In genomic region chrX:95444776-95445111, GRCm38 (mm10) we compare ENCODE assay signal across 8 mouse cellular contexts. TPM values are rescaled to one million over a fixed set of nuclear protein-coding genes. Genes with fewer than 3 reads are reported as not detected.
DNase-seq lines count a peak whose midpoint lies in the region; ATAC-seq lines count a peak whose summit lies in the region.

TSS of gene Amer1 (minus strand) at chrX:95444872.

- H3K9ac ChIP-seq in embryonic facial prominence, embryonic 14.5 days (ENCODE audit: low read depth, low read length) = peak within 1 kb of the TSS; percentile 66
- H3K9ac ChIP-seq in kidney, embryonic 14.5 days (ENCODE audit: low read depth, low read length) = peak within 1 kb of the TSS; percentile 65
- H3K9ac ChIP-seq in limb, embryonic 15.5 days = peak within 1 kb of the TSS; percentile 28; the same call in 1 of the 2 replicates

- H3K4me3 ChIP-seq in embryonic facial prominence, embryonic 14.5 days (ENCODE audit: low read depth, low read length) = peak within 1 kb of the TSS; percentile 52
- peak within 1 kb of the TSS; percentile 59 for H3K4me3 ChIP-seq in kidney, embryonic 14.5 days (ENCODE audit: low read length)
- peak within 1 kb of the TSS; percentile 58 for H3K4me3 ChIP-seq in limb, embryonic 15.5 days

- peak within 1 kb of the TSS; percentile 81 for H3K27ac ChIP-seq in embryonic facial prominence, embryonic 14.5 days (replicated peaks; ENCODE audit: low read depth, low read length)
- peak within 1 kb of the TSS; percentile 84 for H3K27ac ChIP-seq in kidney, embryonic 14.5 days (ENCODE audit: low read depth, low read length)
- H3K27ac ChIP-seq in limb, embryonic 15.5 days = peak within 1 kb of the TSS; percentile 88

- no peaks in the 10 kb centered on the region for H3K36me3 ChIP-seq in embryonic facial prominence, embryonic 14.5 days (ENCODE audit: control insufficient read depth, insufficient read depth, low read length)
- H3K36me3 ChIP-seq in kidney, embryonic 14.5 days (ENCODE audit: control insufficient read depth, insufficient read depth, low read length) = no peaks in the 10 kb centered on the region
- no peaks in the 10 kb centered on the region for H3K36me3 ChIP-seq in limb, embryonic 15.5 days

- DNase-seq in 3T3-L1 (ENCODE audit: low read depth, low spot score) = peak; percentile 93
- DNase-seq in adrenal gland, postnatal 4 days (ENCODE audit: low spot score in 2 of 2) = peak; percentile 43 to 76
- DNase-seq in embryonic facial prominence, embryonic 14.5 days (ENCODE audit: low spot score) = peak; percentile 97
- peak; percentile 93 to 95 for DNase-seq in heart, adult 9 months (ENCODE audit: low spot score in 2 of 2)
- peak; percentile 24 to 66 for DNase-seq in monocyte, adult 2 months (ENCODE audit: low read depth in 1 of 2, low spot score in 2 of 2)
- DNase-seq in spleen, postnatal 36 days (ENCODE audit: low spot score in 2 of 2) = peak; percentile 84 to 89

- H3K27me3 ChIP-seq in embryonic facial prominence, embryonic 14.5 days (replicated peaks; ENCODE audit: control insufficient read depth, insufficient read depth, low read length) = no peaks in the 10 kb centered on the region
- H3K27me3 ChIP-seq in kidney, embryonic 14.5 days (ENCODE audit: control insufficient read depth, insufficient read depth, low read length) = no peaks in the 10 kb centered on the region
- peaks cover 3% of the 10 kb centered on the region for H3K27me3 ChIP-seq in limb, embryonic 15.5 days

- H3K4me2 ChIP-seq in embryonic facial prominence, embryonic 14.5 days (ENCODE audit: low read depth, low read length) = peak within 1 kb of the TSS; percentile 60
- peak within 1 kb of the TSS; percentile 53 for H3K4me2 ChIP-seq in kidney, embryonic 14.5 days (replicated peaks; ENCODE audit: low read depth, low read length)
- H3K4me2 ChIP-seq in limb, embryonic 15.5 days = peak within 1 kb of the TSS; percentile 54

- WGBS in embryonic facial prominence, embryonic 14.5 days = 14% methylated on average over 17 of the region's 19 CpGs
- 23% methylated on average over 19 of the region's 19 CpGs for WGBS in kidney, embryonic 14.5 days
- WGBS in limb, embryonic 15.5 days = 21% methylated on average over 19 of the region's 19 CpGs

- H3K9me3 ChIP-seq in embryonic facial prominence, embryonic 14.5 days (ENCODE audit: control insufficient read depth, low read length) = no peaks in the 10 kb centered on the region
- H3K9me3 ChIP-seq in kidney, embryonic 14.5 days (ENCODE audit: control insufficient read depth, low read length) = no peaks in the 10 kb centered on the region
- H3K9me3 ChIP-seq in limb, embryonic 15.5 days = no peaks in the 10 kb centered on the region

- peak; percentile 97 for ATAC-seq in embryonic facial prominence, embryonic 14.5 days (ENCODE audit: low read depth)
- ATAC-seq in kidney, embryonic 14.5 days (ENCODE audit: low FRiP score, low TSS enrichment) = peak; percentile 98
- ATAC-seq in limb, embryonic 15.5 days (ENCODE audit: insufficient number of reproducible peaks, low FRiP score, low TSS enrichment, low read depth) = peak; percentile 97

- H3K4me1 ChIP-seq in embryonic facial prominence, embryonic 14.5 days (ENCODE audit: control insufficient read depth, insufficient read depth, low read length) = 0 out of 2 replicates have a peak, but pooled peaks cover 2% of the 10 kb centered on the region
- H3K4me1 ChIP-seq in kidney, embryonic 14.5 days (ENCODE audit: control insufficient read depth, insufficient read depth, low read length) = no peaks in the 10 kb centered on the region
- 0 out of 2 replicates have a peak, but pooled peaks cover 6% of the 10 kb centered on the region for H3K4me1 ChIP-seq in limb, embryonic 15.5 days

RNA-seq across cellular contexts. Expression of gene Amer1, which starts in this region (rescaled TPM):
- 10 to 100 TPM; 19.4 to 19.8 TPM for total RNA-seq in adrenal gland, postnatal 4 days (2021)
- polyA plus RNA-seq in embryonic facial prominence, embryonic 14.5 days (2014; fragmentation: Nextera tagmentation; extraction: Ambion mirVana) = 9.1 and 9.9 TPM in 2 replicates
- polyA plus RNA-seq in kidney, embryonic 14.5 days (2014; fragmentation: Nextera tagmentation; extraction: Ambion mirVana) = 9.8 and 10.2 TPM in 2 replicates
- 11.9 and 12.5 TPM in 2 replicates for polyA plus RNA-seq in limb, embryonic 15.5 days (2015; fragmentation: Nextera tagmentation; extraction: Ambion mirVana)

Comparison
In these comparisons a context has a peak if more than half of its experiments do, and no peak if none do; other contexts are left out.
1. Peak in every context shown above with its lines: DNase-seq, ATAC-seq, H3K4me3 ChIP-seq and H3K27ac ChIP-seq.
2. DNase-seq: peak in every context shown above with its lines; median percentile 97 in embryonic facial prominence, embryonic 14.5 days; 94 in heart, adult 9 months; 93 in 3T3-L1; 86 in spleen, postnatal 36 days; 60 in adrenal gland, postnatal 4 days; 45 in monocyte, adult 2 months.